Mouse (Mus musculus) lung, postnatal 0 days (tissue): Measurements from ENCODE around the gene Nop14. TPM values are rescaled to one million over a fixed set of nuclear protein-coding genes. Genes with fewer than 3 reads are reported as not detected.

Source experiments
- ATAC-seq: fragments of 200-750 bp; cut with Nextera tagmentation; 2 replicates; pipeline ENCODE4 v1.8.0; 2017; ENCODE audit warnings: moderate library complexity
- DNase-seq: peaks from one replicate; pipeline ENCODE4 v3.0.0-alpha.2; 2016; ENCODE audit warnings: low spot score
- H3K27ac ChIP-seq: fragments of 300-500 bp; sonication (generic); 2 replicates; pipeline ENCODE4 v1.5.1; 2014; ENCODE audit warnings: antibody characterized with exemption, mild to moderate bottlenecking, low read length, mixed read lengths
- H3K27me3 ChIP-seq: fragments of 300-500 bp; sonication (generic); replicated peaks from 2 replicates; pipeline ENCODE4 v1.6.1; 2014; ENCODE audit warnings: low read length, mixed read lengths; ENCODE audit not compliant: insufficient read depth
- H3K36me3 ChIP-seq: fragments of 300-500 bp; sonication (generic); 2 replicates; pipeline ENCODE4 v1.6.1; 2014; ENCODE audit warnings: low read length, mixed read lengths; ENCODE audit not compliant: insufficient read depth
- H3K4me1 ChIP-seq: fragments of 300-500 bp; sonication (generic); 2 replicates; pipeline ENCODE4 v1.6.1; 2014; ENCODE audit warnings: antibody characterized with exemption, low read depth, low read length, mixed read lengths; ENCODE audit not compliant: insufficient read depth
- H3K4me2 ChIP-seq: fragments of 300-500 bp; sonication (generic); replicated peaks from 2 replicates; pipeline ENCODE4 v1.6.1; 2014; ENCODE audit warnings: low read depth, mild to moderate bottlenecking, low read length, moderate library complexity, mixed read lengths
- H3K4me3 ChIP-seq: fragments of 300-500 bp; sonication (generic); 2 replicates; pipeline ENCODE4 v1.5.1; 2014; ENCODE audit warnings: low read depth, low read length
- H3K9ac ChIP-seq: fragments of 300-500 bp; sonication (generic); replicated peaks from 2 replicates; pipeline ENCODE4 v1.6.1; 2014; ENCODE audit warnings: low read depth, mild to moderate bottlenecking
- H3K9me3 ChIP-seq: fragments of 300-500 bp; sonication (generic); 2 replicates; pipeline ENCODE4 v1.6.1; 2016; ENCODE audit warnings: low read length, mixed read lengths
- CTCF ChIP-seq: IDR thresholded peaks from 2 replicates; pipeline ENCODE4 v1.5.1; 2016; ENCODE audit warnings: antibody characterized with exemption, mild to moderate bottlenecking
- EP300 ChIP-seq: IDR thresholded peaks from 2 replicates; pipeline ENCODE4 v1.6.1; 2016; ENCODE audit warnings: antibody characterized with exemption, mild to moderate bottlenecking, control low read depth
- WGBS: fragments of 180-500 bp; shearing (Covaris S2); extraction: QIAGEN DNeasy Blood & Tissue Kit; methylation state at CpG from one replicate; pipeline ENCODE4 v1.1.7; 2014; 5-methylcytosine and 5-hydroxymethylcytosine counted together
- polyA plus RNA-seq: library from polyadenylated mRNA; unstranded; fragments of >200 nt; fragmentation: Nextera tagmentation; extraction: Ambion mirVana; gene quantifications from 2 replicates; pipeline ENCODE4 v1.2.1, GENCODE M21; 2015

The Nop14 gene
- polyA plus RNA-seq, 1 experiment from 2014 or later: 11.1 TPM

DNA sequence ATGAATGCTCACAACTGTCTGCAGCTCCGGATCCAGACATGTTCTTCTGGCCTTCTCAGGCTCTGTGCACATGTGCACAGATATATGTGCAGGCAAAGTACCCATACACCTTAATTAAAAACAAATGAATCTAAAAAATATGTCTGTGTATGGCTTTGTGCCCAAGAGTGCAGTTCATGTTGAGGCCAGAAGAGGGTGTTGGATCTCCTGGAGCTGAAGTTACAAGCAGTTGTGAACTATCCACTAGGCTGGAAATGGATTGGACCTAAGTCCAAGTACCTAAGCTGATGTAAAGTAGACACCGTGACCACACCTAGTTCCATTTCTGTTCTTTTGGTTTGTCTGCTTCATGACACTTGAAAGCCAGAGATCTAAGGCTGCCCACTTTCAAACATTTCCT lies 9.5 kb upstream of the Nop14 start:
- 80% methylated on average over 2 of the region's 2 CpGs for WGBS
- DNase-seq: no peak
- TF ChIP-seq CTCF (peak; percentile 44), EP300 (no peak)
- no peak overlapping the region for H3K9ac ChIP-seq
- H3K4me2 ChIP-seq: no peak overlapping the region
- no peaks in the 10 kb centered on the region for H3K36me3 ChIP-seq
- H3K4me3 ChIP-seq: no peak overlapping the region
- no peaks in the 10 kb centered on the region for H3K4me1 ChIP-seq
- no peaks in the 10 kb centered on the region for H3K9me3 ChIP-seq
- H3K27me3 ChIP-seq: no peaks in the 10 kb centered on the region
- no peak overlapping the region for H3K27ac ChIP-seq
- ATAC-seq: no peak

DNA sequence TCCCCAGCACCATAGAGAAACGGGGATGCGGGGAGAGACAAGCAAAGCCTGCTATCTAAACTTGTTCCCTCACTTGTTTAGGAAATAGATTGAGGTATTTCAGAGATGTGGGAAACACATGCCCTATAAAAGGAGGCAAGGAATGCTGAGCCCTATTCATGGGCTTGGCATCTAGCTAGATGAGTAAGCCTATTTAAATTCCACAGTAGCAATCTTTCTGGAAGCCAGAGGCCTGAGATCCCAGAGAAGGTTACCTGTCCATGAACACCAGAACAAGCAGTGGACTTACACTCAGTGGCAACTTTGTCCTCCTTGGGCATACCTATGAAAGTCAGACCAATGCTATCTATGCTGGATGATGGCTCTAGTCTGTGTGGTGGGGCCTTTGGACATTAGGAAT lies 3.3 kb upstream of the Nop14 start:
- ATAC-seq (no peak), DNase-seq (no peak)
- no peaks in the 10 kb centered on the region for H3K4me1 ChIP-seq
- no peaks in the 10 kb centered on the region for H3K9me3 ChIP-seq
- no peak overlapping the region for H3K4me2 ChIP-seq
- no peaks in the 10 kb centered on the region for H3K36me3 ChIP-seq
- H3K27ac ChIP-seq: no peak overlapping the region
- TF ChIP-seq CTCF: no peak
- H3K27me3 ChIP-seq: no peaks in the 10 kb centered on the region
- no peak overlapping the region for H3K4me3 ChIP-seq
- 90% methylated on average over 2 of the region's 2 CpGs for WGBS
- H3K9ac ChIP-seq: no peak overlapping the region

DNA sequence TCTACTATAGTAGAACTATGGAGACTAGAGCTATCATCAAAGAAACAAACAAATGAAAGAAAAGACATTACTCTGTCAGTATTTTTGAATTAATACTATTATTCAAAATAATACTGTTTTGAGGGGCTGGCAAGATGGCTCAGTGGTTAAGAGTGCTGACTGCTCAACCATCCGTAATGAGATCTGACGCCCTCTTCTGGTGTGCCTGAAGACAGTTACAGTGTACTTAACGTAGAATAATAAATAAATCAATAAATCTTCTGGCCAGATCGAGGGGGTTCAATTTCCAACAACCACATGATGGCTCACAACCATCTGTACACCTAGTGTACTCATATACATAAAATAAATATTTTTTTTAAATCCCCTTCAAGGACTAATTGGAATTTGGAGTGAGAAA lies 2.0 kb upstream of the Nop14 start:
- no peak for DNase-seq
- Histone ChIP-seq H3K27ac (no peak overlapping the region), H3K4me2 (no peak overlapping the region), H3K4me1 (no peaks in the 10 kb centered on the region), H3K9me3 (no peaks in the 10 kb centered on the region), H3K4me3 (no peak overlapping the region), H3K9ac (no peak overlapping the region), H3K27me3 (no peaks in the 10 kb centered on the region), H3K36me3 (0 out of 2 replicates have a peak, but pooled peaks cover 6% of the 10 kb centered on the region)
- ATAC-seq: no peak
- WGBS: 82% methylated on average over 4 of the region's 4 CpGs
- TF ChIP-seq CTCF (0 out of 2 replicates have a peak, but pooled peaks have one; percentile 6), EP300 (no peak)

DNA sequence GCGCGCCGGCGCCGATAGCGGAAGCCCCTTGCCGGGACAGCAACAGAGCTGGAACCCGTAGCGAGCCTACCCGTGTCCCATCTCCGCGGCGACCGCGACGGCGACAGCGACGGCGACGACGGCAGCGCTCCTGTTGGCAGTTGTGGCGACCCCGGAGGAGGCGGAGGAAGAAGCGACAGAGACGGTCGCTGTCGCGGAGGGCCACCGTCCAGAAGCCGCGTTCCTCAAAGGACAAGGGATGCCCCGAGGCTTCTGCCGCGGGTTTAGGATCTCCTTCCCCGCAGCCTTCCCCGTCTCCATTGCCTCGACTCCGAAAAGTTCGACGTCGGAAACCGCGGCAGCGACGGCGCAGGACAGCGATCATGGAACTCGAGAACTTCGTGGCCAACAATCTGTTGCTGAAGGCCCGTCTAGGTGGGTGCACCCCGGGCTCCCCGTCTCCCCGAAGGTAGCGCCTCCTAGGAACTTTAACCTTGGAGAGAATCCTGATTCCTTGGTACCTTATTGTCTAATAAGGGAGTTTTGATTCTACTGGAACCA lies 713 bp upstream of the Nop14 start:
- TF ChIP-seq CTCF (no peak), EP300 (no peak)
- Histone ChIP-seq H3K4me1 (no peaks in the 10 kb centered on the region), H3K36me3 (0 out of 2 replicates have a peak, but pooled peaks cover 13% of the 10 kb centered on the region), H3K27me3 (no peaks in the 10 kb centered on the region), H3K9me3 (no peaks in the 10 kb centered on the region), H3K4me3 (peak overlapping the region; percentile 60), H3K4me2 (peak overlapping the region; percentile 74), H3K27ac (peak overlapping the region; percentile 91), H3K9ac (peak overlapping the region; percentile 65)
- under 1% methylated on average over 55 of the region's 57 CpGs for WGBS
- no peak; the same call in 1 of the 2 replicates for ATAC-seq
- DNase-seq: no peak

DNA sequence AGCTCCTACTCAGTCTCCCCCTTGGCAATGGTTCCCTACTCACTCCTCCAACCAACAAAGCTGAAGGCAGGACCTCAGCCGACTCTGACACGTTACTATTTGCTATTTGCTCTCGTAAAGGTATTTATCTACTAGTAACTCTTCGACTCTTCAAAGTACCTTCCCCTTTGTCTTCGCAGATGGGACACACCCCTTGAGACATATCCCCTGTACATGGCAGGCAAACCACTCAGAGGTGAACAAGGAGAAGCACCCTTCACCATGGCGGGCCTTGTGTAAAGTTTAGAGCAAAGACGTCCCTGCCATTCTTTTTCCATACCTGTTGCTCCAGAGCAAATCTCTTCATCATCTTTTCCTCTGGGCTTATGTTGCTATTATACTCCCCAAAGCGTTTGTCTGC lies 2.4 kb downstream of the Nop14 start:
- ATAC-seq: no peak
- WGBS: 90% methylated on average over 8 of the region's 8 CpGs
- H3K27me3 ChIP-seq: no peaks in the 10 kb centered on the region

DNA sequence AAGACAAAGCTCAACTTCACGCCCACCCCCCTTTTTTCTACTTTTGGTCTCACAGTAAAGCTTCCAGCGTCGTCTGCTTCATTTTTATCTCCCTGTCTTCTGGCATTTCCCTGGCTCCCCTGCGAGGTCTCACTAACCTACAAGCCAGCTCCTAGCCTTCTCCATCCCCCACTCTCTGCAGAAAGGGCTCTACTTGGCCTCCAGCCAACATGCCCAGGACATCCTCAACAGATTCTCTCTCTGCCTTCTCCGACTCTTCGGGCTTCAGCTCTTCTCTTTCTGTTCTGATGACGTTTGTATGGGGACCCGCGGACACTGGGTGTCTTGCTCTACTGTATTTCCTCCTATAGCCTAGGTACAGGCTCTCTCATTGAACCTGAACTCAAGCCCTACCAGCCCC lies 5.1 kb downstream of the Nop14 start:
- Histone ChIP-seq H3K36me3 (peaks cover 37% of the 10 kb centered on the region), H3K4me1 (no peaks in the 10 kb centered on the region), H3K9ac (no peak overlapping the region), H3K4me2 (no peak overlapping the region), H3K27ac (no peak overlapping the region), H3K9me3 (no peaks in the 10 kb centered on the region), H3K27me3 (no peaks in the 10 kb centered on the region), H3K4me3 (no peak overlapping the region)
- 65% methylated on average over 9 of the region's 9 CpGs for WGBS
- ATAC-seq (no peak), DNase-seq (no peak)
- TF ChIP-seq CTCF (no peak), EP300 (no peak)

More for the DNA sequence above, 2.4 kb downstream of the Nop14 start:
- Histone ChIP-seq H3K9ac (no peak overlapping the region), H3K4me2 (no peak overlapping the region), H3K4me1 (no peaks in the 10 kb centered on the region), H3K27ac (no peak overlapping the region), H3K4me3 (no peak overlapping the region), H3K9me3 (no peaks in the 10 kb centered on the region), H3K36me3 (peaks cover 18% of the 10 kb centered on the region; the same call in 1 of the 2 replicates)
- TF ChIP-seq CTCF: no peak
- TF ChIP-seq EP300: no peak
- DNase-seq: no peak

DNA sequence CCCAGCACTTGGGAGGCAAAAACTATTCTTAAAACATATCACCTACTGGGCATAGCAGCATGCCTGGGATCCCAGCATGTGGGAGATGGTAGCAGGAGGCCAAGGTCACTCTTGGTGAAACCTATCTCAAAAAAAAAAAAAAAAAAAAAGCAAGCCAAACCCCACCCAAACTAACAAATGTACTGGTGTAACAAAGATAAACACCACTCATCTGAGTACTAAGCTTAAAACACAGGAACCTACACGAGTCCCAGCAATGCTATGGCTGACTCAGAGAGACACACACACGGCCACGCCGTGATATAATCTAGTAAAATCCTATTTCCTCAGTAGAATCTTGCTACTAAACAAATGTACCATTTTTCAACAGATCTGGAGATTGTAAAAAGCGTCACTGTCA lies 7.0 kb downstream of the Nop14 start:
- H3K27me3 ChIP-seq: no peaks in the 10 kb centered on the region
- no peak for DNase-seq
- ATAC-seq: no peak

More for the DNA sequence above, 7.0 kb downstream of the Nop14 start:
- 89% methylated on average over 5 of the region's 5 CpGs for WGBS
- Histone ChIP-seq H3K9ac (no peak overlapping the region), H3K9me3 (no peaks in the 10 kb centered on the region), H3K4me3 (no peak overlapping the region), H3K27ac (no peak overlapping the region), H3K4me2 (no peak overlapping the region), H3K36me3 (peaks cover 50% of the 10 kb centered on the region), H3K4me1 (no peaks in the 10 kb centered on the region)
- TF ChIP-seq EP300 (no peak), CTCF (no peak)
